Mouse (Mus musculus) left cerebral cortex, postnatal 14 days (tissue): ENCODE data around the gene Smpd1. TPM values are rescaled to one million over a fixed set of nuclear protein-coding genes. Genes with fewer than 3 reads are reported as not detected.

Source experiments
- DNase-seq, 2 experiments: peaks; one replicate each; pipeline ENCODE4 v3.0.0; 2021 to 2022; ENCODE audit warnings: low spot score in 2 of 2, mixed read lengths in 1 of 2
- intact Hi-C: fragments of 180-260 bp; cut with DNase I; formaldehyde crosslinking; loops from one replicate; pipeline ENCODE4 v1.15.1; 2025
- total RNA-seq, 2 experiments: library from RNA; stranded (reverse); gene quantifications; 2 replicates each; pipeline ENCODE4 v1.2.3; 2021

Smpd1 gene
- total RNA-seq, 2 experiments from 2014 or later: 111 to 112 TPM

GRCm38 (mm10) chr7:105555571-105555970 lies 1.4 kb downstream of the Smpd1 start:
- intact Hi-C loops: loop anchor here (10.0 kb wide), 1 partner anchor 179 kb away; the partner anchor contains the start of genes Ilk and Rrp8
- no peak for DNase-seq

GRCm38 (mm10) chr7:105556406-105556805 lies 2.2 kb downstream of the Smpd1 start:
- intact Hi-C loops: loop anchor here (10.0 kb wide), 1 partner anchor 178 kb away; the partner anchor contains the start of genes Ilk and Rrp8
- no peak for DNase-seq

- intact Hi-C loops: loop anchor here (10.0 kb wide), 1 partner anchor 177 kb away; the partner anchor contains the start of genes Ilk and Rrp8
- DNase-seq: no peak
Measured at GRCm38 (mm10) chr7:105557671-105558070, 3.5 kb downstream of the Smpd1 start.

GRCm38 (mm10) chr7:105559016-105559415 lies 4.9 kb downstream of the Smpd1 start:
- intact Hi-C loops: loop anchor here (10.0 kb wide), 1 partner anchor 176 kb away; the partner anchor contains the start of genes Ilk and Rrp8

GRCm38 (mm10) chr7:105562317-105562716 lies 8.2 kb downstream of the Smpd1 start:
- intact Hi-C loops: no loop called here
- DNase-seq: no peak

More at GRCm38 (mm10) chr7:105559016-105559415, 4.9 kb downstream of the Smpd1 start:
- DNase-seq: peak; percentile 67 to 79

- DNase-seq: peak in 1 of 2 experiments; percentile 71
- intact Hi-C loops: no loop called here
Measured at GRCm38 (mm10) chr7:105563367-105563766, 9.2 kb downstream of the Smpd1 start.

GRCm38 (mm10) chr7:105565071-105565836 lies 11.1 kb downstream of the Smpd1 start:
- intact Hi-C loops: loop anchor here (5.0 kb wide), 1 partner anchor 67 kb away; the partner anchor contains the start of gene Trim3
- DNase-seq: peak in 1 of 2 experiments; percentile 75

- intact Hi-C loops: loop anchor here (5.0 kb wide), 1 partner anchor 64 kb away; the partner anchor contains the start of gene Trim3
Measured at GRCm38 (mm10) chr7:105568583-105568982, 14.4 kb downstream of the Smpd1 start.

GRCm38 (mm10) chr7:105568988-105569471 lies 14.9 kb downstream of the Smpd1 start:
- intact Hi-C loops: loop anchor here (5.0 kb wide), 1 partner anchor 63 kb away; the partner anchor contains the start of gene Trim3
- DNase-seq: peak; percentile 88 to 91

More at GRCm38 (mm10) chr7:105568583-105568982, 14.4 kb downstream of the Smpd1 start:
- peak; percentile 73 to 87 for DNase-seq

- intact Hi-C loops: loop anchor here (5.0 kb wide), 1 partner anchor 62 kb away; the partner anchor contains the start of gene Trim3
- DNase-seq: peak in 1 of 2 experiments; percentile 57
Measured at GRCm38 (mm10) chr7:105569512-105570496, 15.6 kb downstream of the Smpd1 start.

- no peak for DNase-seq
- intact Hi-C loops: no loop called here
Measured at GRCm38 (mm10) chr7:105570756-105571155, 16.6 kb downstream of the Smpd1 start.

- no peak for DNase-seq
- intact Hi-C loops: no loop called here
Measured at GRCm38 (mm10) chr7:105572949-105573348, 18.8 kb downstream of the Smpd1 start.

- DNase-seq: no peak
- intact Hi-C loops: no loop called here
Measured at GRCm38 (mm10) chr7:105574537-105574936, 20.4 kb downstream of the Smpd1 start.

GRCm38 (mm10) chr7:105576166-105576748 lies 22.1 kb downstream of the Smpd1 start:
- DNase-seq: no peak
- intact Hi-C loops: no loop called here

- no peak for DNase-seq
- intact Hi-C loops: no loop called here
Measured at GRCm38 (mm10) chr7:105577377-105577871, 23.3 kb downstream of the Smpd1 start.

- DNase-seq: no peak
- intact Hi-C loops: no loop called here
Measured at GRCm38 (mm10) chr7:105578481-105578880, 24.3 kb downstream of the Smpd1 start.

GRCm38 (mm10) chr7:105580627-105581089 lies 26.5 kb downstream of the Smpd1 start:
- no peak for DNase-seq
- intact Hi-C loops: no loop called here

GRCm38 (mm10) chr7:105581094-105581703 lies 27.0 kb downstream of the Smpd1 start, which contains the start of gene Apbb1:
Gene Apbb1 (minus strand): TSS chr7:105581653.
- intact Hi-C loops: no loop called here
- peak; percentile 71 to 76 for DNase-seq
